Mouse (Mus musculus) induced T-regulatory cell, adult 2 months (primary cell): ENCODE data around the gene Ambra1.

Experiments used
- DNase-seq: peaks from one replicate; pipeline ENCODE4 v3.0.0-alpha.2; 2012; ENCODE audit warnings: low read depth

Ambra1 gene

GRCm38 (mm10) chr2:91959544-91960410 lies 229.8 kb downstream of the Ambra1 start:
- no peak for DNase-seq

DNA sequence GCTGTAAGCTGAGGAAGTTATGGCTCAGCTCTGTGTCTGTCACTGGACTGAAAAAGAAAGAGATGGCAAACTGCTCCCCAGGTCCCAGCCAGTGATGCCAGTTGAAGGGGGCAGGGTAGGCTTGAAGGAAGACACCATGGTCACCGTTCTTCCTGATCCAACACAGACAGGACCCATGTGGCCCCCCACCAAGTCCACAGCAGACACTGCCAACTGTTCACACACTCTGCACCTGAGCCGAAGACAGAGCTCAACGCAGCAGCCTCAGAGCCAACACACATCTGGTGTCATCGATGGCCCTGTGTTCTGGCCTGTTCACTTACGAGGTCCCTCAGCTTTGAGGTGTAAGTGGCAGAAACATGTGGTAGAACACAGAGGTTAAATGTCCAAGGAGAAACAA lies 230.5 kb downstream of the Ambra1 start:
- no peak for DNase-seq

DNA sequence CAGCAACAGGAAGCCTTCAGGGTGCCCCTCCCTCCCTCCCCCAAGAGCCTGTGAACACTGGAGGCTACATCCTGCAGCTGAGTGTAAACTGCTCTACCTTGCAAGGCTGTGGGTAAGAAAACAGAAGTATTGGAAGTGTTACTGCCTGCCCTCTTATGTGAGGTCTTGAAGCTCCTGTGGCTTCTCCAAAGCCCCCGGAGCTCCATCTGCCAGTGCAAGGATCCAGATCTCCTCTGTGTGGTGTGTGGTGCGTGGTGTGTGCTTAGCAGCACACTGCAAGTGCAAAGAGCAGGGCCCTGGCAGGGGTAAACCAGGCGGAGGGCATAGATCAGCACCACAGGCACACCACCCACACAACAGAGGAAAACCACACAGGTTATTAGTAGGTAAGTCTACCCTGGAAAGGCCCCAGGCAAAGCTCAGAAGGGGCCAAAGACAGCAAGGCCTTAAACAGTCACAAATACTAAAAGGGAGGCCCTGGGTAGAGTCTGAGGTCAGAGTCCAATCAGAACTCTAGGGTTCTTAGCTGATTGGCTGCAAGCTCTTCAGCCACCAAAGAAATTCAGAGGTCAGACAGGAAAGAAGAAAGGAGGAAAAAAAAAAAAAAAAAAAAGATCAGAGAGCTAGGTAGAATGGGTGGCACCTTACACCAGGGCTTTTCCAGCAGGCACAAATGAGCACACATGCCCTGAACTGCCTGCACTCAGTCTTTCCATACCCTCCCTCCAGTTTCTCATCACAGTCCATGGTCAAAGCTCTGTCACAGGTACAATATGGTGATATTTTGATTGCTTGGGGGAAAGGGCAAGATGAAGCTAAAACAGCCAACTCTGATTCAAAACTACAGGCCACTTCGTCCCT lies 232.2 kb downstream of the Ambra1 start:
- DNase-seq: peak; percentile 85

GRCm38 (mm10) chr2:91962864-91963401 lies 233.0 kb downstream of the Ambra1 start:
- DNase-seq: peak; percentile 50

DNA sequence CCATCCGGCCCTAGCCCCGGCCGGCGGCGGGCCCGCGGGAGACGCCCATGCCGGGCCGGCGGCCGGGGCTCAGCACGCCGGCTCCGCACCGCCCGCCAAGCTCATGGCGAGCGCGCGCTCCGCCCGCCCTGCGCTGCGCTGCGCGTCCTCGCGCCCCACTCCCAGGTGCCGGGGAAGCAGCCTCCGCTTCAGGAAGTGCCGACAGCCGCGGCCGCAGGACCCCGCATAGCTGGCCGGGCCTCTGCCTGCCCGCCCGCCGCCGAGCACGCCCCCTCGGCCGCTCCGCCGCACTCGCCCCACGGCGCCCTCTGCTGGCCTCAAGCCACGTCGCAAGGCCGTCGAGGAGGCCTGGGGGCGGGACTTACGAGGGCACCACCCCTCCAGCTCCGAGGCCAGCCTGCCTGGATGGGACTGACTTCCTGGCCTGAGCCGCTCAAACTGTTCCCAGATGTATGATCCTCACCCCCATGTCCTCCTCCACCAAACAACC lies 233.6 kb downstream of the Ambra1 start:
- peak; percentile 95 for DNase-seq

DNA sequence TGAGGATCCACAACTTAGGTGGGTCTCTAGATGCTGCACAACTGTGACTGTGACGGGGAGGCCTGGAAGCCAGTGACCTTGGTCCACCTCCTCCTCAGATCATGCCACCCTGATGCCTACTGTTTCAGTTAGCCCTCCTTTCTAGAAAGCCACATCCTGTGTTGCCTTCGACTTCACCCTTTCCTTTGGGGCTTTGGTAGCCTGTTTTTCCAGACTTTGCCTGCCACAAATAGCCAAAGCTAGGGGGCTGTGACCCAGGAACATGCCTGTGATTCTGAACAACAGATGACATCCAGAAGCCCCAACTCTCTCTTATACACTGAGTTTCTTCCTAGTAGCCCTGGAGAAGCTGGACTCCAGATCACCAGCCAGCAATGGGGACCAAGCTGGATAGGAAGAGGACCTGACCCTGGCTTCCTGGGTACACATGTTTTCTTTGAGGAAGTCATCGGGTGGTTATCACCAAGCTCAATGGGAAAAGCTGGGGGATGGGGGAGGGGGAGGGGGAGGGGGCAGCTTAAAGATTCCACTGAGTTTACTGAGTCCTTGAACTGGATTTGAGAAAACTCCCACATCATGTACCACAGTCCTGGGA lies 234.8 kb downstream of the Ambra1 start:
- DNase-seq: peak; percentile 63

- DNase-seq: no peak
Observed at GRCm38 (mm10) chr2:91965417-91965816, 235.5 kb downstream of the Ambra1 start.

DNA sequence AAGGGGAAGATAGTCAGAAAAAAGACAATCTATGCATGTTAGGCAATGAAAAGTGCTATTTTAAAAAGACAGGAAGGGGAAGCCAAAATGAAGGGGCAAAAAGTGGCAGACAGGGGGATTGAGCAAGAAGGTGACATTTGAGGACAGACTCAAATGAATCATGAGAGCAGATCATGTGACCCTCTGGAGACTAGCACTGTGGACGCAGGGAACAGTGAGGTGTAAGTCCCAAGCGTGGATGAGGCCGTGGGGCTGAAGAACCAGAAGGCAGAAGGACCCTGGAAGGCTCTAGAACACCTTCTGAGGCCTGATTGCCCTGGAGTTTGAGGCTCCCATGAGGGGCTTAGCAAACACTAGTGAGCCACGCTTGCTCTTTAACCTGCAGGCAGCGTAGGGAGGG lies 236.4 kb downstream of the Ambra1 start:
- no peak for DNase-seq

GRCm38 (mm10) chr2:91967962-91968361 lies 238.0 kb downstream of the Ambra1 start:
- no peak for DNase-seq
